Mouse (Mus musculus) skeletal muscle tissue, adult 2 months (tissue): ENCODE measurements around the gene Mturn.
A peak's percentile ranks its signal among the peaks of the same experiment; 100 is the strongest.

ENCODE experiments used
- DNase-seq: peaks from one replicate; pipeline ENCODE4 v3.0.0-alpha.2; 2012; ENCODE audit warnings: low read depth, low spot score

Mturn gene

GRCm38 (mm10) chr6:54693286-54693685 is 11.9 kb downstream of the Mturn start:
- DNase-seq: no peak

GRCm38 (mm10) chr6:54698691-54699476 is 17.5 kb downstream of the Mturn start:
- DNase-seq: no peak

DNA sequence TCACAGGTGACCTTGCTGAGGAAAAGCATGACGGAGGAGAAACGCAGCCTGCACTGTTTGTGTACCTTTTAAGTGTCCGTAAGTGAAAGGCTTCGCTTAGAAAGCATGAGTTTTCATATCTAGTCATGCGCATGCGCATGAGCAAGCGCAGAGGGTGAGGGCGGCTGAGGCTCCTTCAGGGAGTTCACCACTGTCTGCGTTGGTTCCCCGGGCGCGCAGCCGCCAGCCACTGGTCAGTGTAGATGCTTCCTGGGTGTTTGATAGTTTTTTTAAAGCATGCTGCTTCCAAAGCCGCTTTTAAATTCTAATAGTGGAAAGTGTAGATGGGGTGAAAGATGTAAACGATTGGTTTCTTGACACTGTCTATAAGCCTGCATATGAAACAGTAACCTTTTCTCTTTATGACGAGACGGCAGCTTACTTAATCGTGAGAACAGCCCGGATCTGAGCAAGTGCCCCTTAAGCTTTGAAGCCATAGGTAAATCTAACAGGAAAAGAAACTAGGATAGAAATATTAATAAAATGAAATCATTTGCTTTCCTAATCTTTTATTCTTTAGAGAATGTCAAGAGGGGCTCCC is 18.1 kb downstream of the Mturn start:
- peak; percentile 89 for DNase-seq

- no peak for DNase-seq
Measured at GRCm38 (mm10) chr6:54700516-54700915, 19.1 kb downstream of the Mturn start.

- DNase-seq: no peak
Measured at GRCm38 (mm10) chr6:54701901-54702300, 20.5 kb downstream of the Mturn start.

- no peak for DNase-seq
Measured at GRCm38 (mm10) chr6:54703633-54704538, 22.5 kb downstream of the Mturn start.

- DNase-seq: no peak
Measured at GRCm38 (mm10) chr6:54704539-54704845, 23.1 kb downstream of the Mturn start.

DNA sequence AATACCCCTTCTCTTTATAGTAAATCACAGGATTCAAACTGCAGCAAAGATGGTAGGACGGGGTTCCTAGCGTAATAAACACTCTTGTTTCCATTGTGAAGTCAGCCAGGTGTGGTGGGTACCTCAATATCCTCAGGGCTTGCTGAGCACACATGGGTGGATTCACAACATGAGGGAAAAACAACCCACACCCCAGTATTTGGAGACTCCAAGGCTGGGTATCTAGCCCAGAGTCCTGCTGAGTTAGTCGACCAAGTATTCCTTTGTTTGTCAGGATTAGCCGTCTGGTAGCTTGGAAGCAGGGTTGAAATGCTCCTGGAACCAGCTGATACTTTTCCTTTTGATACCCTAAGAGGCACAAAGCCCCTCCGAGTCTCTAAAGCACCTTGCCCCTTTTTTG is 23.4 kb downstream of the Mturn start:
- no peak for DNase-seq

DNA sequence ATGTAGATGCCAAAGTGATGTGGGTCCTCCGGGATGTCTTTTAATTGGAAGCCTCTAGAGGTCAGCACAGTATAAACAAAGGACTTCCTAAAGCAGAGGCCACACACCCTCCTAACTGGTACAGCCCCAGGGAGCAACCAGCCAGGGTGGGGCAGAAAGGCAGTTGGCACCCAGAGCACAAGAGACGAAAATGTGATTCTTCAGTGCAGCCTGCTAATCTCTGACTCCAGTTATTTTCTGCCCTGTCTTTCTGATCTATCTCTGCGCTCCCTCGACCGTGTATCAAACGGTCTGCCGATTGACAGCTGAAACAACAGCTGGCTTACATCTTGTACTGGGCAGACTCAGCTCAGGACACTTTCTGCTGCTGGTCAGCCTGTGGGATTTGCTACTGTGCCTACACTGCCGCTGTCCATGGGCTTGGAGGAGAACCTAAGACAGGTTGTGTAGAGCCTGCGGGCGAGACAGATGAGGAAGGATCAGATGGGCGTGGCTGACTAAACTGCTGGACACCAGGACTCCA is 24.0 kb downstream of the Mturn start:
- DNase-seq: peak; percentile 43

- no peak for DNase-seq
Measured at GRCm38 (mm10) chr6:54706099-54706498, 24.7 kb downstream of the Mturn start.

GRCm38 (mm10) chr6:54706611-54707172 is 25.3 kb downstream of the Mturn start:
- no peak for DNase-seq

- no peak for DNase-seq
Measured at GRCm38 (mm10) chr6:54708646-54709045, 27.2 kb downstream of the Mturn start.

DNA sequence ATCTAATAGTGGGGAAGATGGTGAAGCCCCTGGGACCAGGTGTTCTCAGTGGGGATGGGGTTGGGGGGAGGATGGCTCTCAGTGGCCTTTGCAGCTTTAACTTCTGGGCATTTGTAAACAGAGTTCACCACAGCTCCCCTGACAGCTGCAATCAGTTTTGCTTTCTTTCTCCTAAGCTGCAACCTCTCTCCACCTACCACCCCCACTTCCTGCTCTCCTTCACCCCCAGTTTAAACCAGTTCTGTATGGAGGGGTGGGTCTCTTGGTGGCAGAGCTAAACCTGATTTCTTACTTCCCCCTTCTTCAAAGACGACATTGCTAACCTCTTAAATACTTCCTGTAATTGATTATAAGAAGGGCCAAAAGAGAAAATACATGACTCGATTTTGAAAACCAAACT is 34.3 kb downstream of the Mturn start:
- no peak for DNase-seq

GRCm38 (mm10) chr6:54718779-54719685 is 37.6 kb downstream of the Mturn start:
- no peak for DNase-seq

DNA sequence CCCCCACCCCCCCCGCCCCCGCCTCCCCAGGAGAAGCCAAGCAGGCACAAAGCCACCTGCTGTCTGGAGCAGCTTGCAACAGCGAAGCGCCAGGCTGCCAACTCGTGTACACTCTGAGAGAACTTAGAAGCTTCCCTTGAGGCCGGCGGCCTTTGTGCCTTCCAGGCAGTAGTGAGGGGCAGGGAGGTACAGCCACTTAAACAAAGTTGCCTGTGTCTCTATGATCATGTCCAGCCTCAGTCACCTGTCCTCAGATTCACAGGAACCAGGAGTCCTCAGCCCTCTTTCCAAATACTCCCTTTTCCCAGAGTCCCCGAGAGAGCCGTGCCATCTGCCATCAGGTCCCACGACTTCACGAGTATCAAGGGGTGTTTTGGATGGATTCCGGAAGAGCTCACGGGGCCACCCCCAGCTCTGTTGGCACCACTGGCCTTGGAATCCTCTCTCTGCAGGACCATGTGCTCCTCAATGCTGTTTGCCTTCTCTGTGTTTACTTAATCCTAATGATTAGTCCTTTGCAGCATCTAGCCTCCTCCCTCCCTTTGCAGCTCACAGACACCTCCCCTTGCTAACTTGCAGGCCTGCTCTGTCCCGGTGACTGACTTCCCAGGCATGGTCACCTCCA is 38.4 kb downstream of the Mturn start:
- DNase-seq: no peak

GRCm38 (mm10) chr6:54720512-54721251 is 39.3 kb downstream of the Mturn start:
- no peak for DNase-seq

- no peak for DNase-seq
Measured at GRCm38 (mm10) chr6:54721252-54721635, 39.8 kb downstream of the Mturn start.

GRCm38 (mm10) chr6:54726309-54726708 is 44.9 kb downstream of the Mturn start:
- DNase-seq: no peak

DNA sequence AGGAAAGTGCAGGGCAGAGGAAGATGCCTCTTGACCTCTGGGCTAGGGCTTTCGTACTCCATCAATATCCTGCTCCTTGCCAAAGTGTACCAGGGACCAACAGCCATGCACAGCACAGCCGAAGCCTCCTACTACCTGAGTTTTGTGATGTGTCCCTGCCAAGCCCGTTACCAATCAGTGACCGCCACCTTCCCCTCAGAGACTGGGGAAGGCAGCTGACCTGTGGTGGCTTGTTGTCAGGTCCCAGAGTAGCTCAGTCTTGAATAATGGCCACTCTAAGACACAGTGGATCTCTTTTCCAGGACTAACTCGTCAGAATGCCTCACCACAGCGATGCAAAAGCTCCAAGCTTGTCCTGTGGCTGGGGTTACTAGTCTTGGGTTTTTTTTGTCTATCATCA is 45.4 kb downstream of the Mturn start:
- no peak for DNase-seq

GRCm38 (mm10) chr6:54727416-54727815 is 46.0 kb downstream of the Mturn start:
- DNase-seq: no peak
